Mouse (Mus musculus) NIH3T3 (cell line): ENCODE data around the gene Itpka.
A peak's percentile ranks its signal among the peaks of the same experiment; 100 is the strongest.

Source experiments
- DNase-seq: peaks from one replicate; pipeline ENCODE4 v3.0.0-alpha.2; 2012; ENCODE audit warnings: low read depth

Gene Itpka

GRCm38 (mm10) chr2:119757601-119758100 lies 15.5 kb downstream of the Itpka start:
- no peak for DNase-seq

GRCm38 (mm10) chr2:119758101-119758843 lies 16.1 kb downstream of the Itpka start:
- DNase-seq: no peak

GRCm38 (mm10) chr2:119758844-119759835 lies 17.0 kb downstream of the Itpka start:
- DNase-seq: no peak

GRCm38 (mm10) chr2:119760251-119760650 lies 18.1 kb downstream of the Itpka start, which contains the start of gene Ltk:
TSS of gene Ltk (minus strand) at chr2:119760431.
- DNase-seq: no peak

- DNase-seq: no peak
Measured at GRCm38 (mm10) chr2:119762276-119762675, 20.1 kb downstream of the Itpka start.

- DNase-seq: no peak
Measured at GRCm38 (mm10) chr2:119763924-119764323, 21.8 kb downstream of the Itpka start.

GRCm38 (mm10) chr2:119767246-119767645 lies 25.1 kb downstream of the Itpka start:
- DNase-seq: no peak

- DNase-seq: peak; percentile 87
Measured at GRCm38 (mm10) chr2:119787206-119787883, 45.2 kb downstream of the Itpka start, which contains the start of gene Rpap1. TSS of gene Rpap1 (minus strand) at chr2:119787537.

- no peak for DNase-seq
Measured at GRCm38 (mm10) chr2:119789996-119790395, 47.9 kb downstream of the Itpka start.

- no peak for DNase-seq
Measured at GRCm38 (mm10) chr2:119797279-119797783, 55.2 kb downstream of the Itpka start, which contains the start of gene Tyro3. TSS of gene Tyro3 (plus strand) at chr2:119797733.

GRCm38 (mm10) chr2:119798246-119798927 lies 56.2 kb downstream of the Itpka start:
- peak; percentile 67 for DNase-seq

- DNase-seq: peak; percentile 44
Measured at GRCm38 (mm10) chr2:119799181-119799960, 57.2 kb downstream of the Itpka start.

GRCm38 (mm10) chr2:119799961-119800550 lies 57.9 kb downstream of the Itpka start:
- DNase-seq: peak; percentile 10
